Mouse (Mus musculus) thymus, adult 2 months (tissue): ENCODE measurements around the gene Fam241a. TPM values are rescaled to one million over a fixed set of nuclear protein-coding genes. Genes with fewer than 3 reads are reported as not detected.

ENCODE experiments used
- DNase-seq: peaks from one replicate; pipeline ENCODE4 v3.0.0; 2021
- H3K27ac ChIP-seq: fragments of 200-500 bp; 2 replicates; pipeline ENCODE4 v1.5.1; 2012; ENCODE audit warnings: low read length, control low read depth; ENCODE audit not compliant: control insufficient read depth, insufficient read depth
- H3K27me3 ChIP-seq: fragments of 200-500 bp; 2 replicates; pipeline ENCODE4 v1.6.1; 2012; ENCODE audit warnings: mild to moderate bottlenecking, low read length, moderate library complexity, mixed read lengths; ENCODE audit not compliant: control insufficient read depth, insufficient read depth
- H3K36me3 ChIP-seq: fragments of 200-500 bp; 2 replicates; pipeline ENCODE4 v1.6.1; 2012; ENCODE audit warnings: mild to moderate bottlenecking, low read length, moderate library complexity; ENCODE audit not compliant: control insufficient read depth, insufficient read depth
- H3K4me1 ChIP-seq: fragments of 200-500 bp; replicated peaks from 2 replicates; pipeline ENCODE4 v1.6.1; 2012; ENCODE audit warnings: low read length; ENCODE audit not compliant: control insufficient read depth, insufficient read depth
- H3K4me3 ChIP-seq: fragments of 200-500 bp; 2 replicates; pipeline ENCODE4 v1.5.1; 2012; ENCODE audit warnings: mild to moderate bottlenecking, low read length, control low read depth, moderate library complexity; ENCODE audit not compliant: control insufficient read depth, insufficient read depth
- CTCF ChIP-seq: fragments of 200-500 bp; IDR thresholded peaks from 2 replicates; pipeline ENCODE4 v1.5.1; 2012; ENCODE audit warnings: mild to moderate bottlenecking, control low read depth, low read length, moderate library complexity, borderline replicate concordance; ENCODE audit not compliant: control insufficient read depth, poor library complexity, insufficient read depth; ENCODE audit errors: extremely low read depth
- POLR2A ChIP-seq: fragments of 200-500 bp; IDR thresholded peaks from 2 replicates; pipeline ENCODE4 v1.6.1; 2012; ENCODE audit warnings: mild to moderate bottlenecking, low read length, control low read depth, moderate library complexity; ENCODE audit not compliant: control insufficient read depth, poor library complexity, insufficient read depth; ENCODE audit errors: extremely low read depth
- WGBS: fragments of 180-500 bp; shearing (Covaris S2); methylation state at CpG from one replicate; pipeline ENCODE4 v1.1.7; 2018; 5-methylcytosine and 5-hydroxymethylcytosine counted together
- polyA plus RNA-seq: library from polyadenylated mRNA; depleted of rRNA; stranded (reverse); fragments of >200 nt; gene quantifications from 2 replicates; pipeline ENCODE4 v1.2.3, GENCODE M21; 2012; rRNA removed

Fam241a gene
- 4.8 and 5.7 TPM in 2 replicates for polyA plus RNA-seq

DNA sequence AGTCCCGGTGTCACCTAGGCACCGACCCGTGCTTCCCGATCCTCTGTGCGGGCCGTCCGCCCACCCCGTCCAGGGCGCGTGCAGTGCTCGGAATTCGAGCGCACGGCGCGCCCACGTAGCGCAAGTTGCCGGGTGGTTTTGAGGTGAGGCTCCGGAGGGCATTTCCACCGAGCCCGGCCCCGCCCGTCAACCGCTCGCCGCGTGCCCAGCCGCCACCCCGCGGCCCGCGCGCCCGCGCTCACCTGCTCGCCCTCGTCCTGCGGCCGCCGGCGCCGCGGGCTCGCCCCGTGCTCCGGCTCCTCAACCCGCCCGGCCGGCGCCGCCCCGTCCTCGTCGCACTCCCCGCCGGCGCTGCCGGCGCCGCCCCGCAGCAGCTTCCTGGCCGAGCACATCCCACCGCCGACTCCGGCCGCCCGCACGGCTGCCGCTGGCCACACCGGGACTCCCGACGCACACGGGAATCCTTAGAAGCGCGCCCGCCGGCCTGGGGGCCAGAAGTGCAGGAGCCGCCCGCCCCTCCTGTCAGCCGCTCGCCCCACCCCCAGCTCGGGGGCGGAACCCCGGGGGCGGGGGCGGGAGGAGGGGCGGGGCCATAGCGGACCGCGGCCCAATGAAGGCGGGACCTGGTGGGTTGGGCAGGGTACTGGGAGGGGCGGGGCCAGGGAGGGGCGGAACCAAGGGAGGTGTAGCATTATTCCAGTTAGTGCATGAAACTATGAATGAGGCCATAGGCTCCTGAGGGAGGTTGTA is at the start of gene Fam241a:
TSS of gene Fam241a (minus strand) at position 533 of the 750 bp plus-strand sequence.
- no peak for TF ChIP-seq CTCF
- TF ChIP-seq POLR2A = 0 out of 2 replicates have a peak, but pooled peaks have one; percentile 48
- Histone ChIP-seq H3K27ac (peak within 1 kb of the TSS; percentile 32; the same call in 1 of the 2 replicates), H3K4me3 (peak within 1 kb of the TSS; percentile 86), H3K36me3 (no peaks in the 10 kb centered on the region), H3K4me1 (peaks cover 5% of the 10 kb centered on the region), H3K27me3 (no peaks in the 10 kb centered on the region)
- peak; percentile 89 for DNase-seq
- WGBS = 2% methylated on average over 94 of the region's 94 CpGs

DNA sequence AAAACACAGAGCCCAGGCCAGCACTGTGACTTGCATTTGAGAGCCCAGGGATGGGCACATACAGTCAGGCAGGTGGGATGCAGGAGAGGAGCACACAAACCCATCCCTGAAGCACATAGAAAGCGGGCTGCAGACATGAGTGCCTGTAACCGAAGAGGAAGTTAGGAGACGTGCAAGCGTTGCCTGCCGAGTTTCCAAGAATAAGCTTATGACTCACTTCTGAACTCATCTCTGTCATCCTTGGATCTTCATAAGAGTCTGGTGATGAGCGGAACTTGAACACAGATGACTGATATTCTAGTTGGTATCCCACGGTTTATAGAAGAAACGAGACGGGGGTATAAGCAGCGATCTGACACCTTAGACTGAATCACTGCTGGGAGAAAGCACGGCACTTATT is 36.3 kb upstream of the Fam241a start:
- WGBS = 84% methylated on average over 11 of the region's 11 CpGs
- no peak for DNase-seq
- Histone ChIP-seq H3K36me3 (no peaks in the 10 kb centered on the region), H3K27ac (no peak overlapping the region), H3K4me1 (peaks cover 3% of the 10 kb centered on the region; the same call in 1 of the 2 replicates), H3K4me3 (no peak overlapping the region), H3K27me3 (no peaks in the 10 kb centered on the region)
- TF ChIP-seq CTCF (no peak), POLR2A (no peak)

- WGBS = 94% methylated on average over 9 of the region's 9 CpGs
- no peak overlapping the region for H3K4me3 ChIP-seq
- no peak for DNase-seq
- H3K36me3 ChIP-seq = no peaks in the 10 kb centered on the region
- H3K27me3 ChIP-seq = no peaks in the 10 kb centered on the region
- peaks cover 8% of the 10 kb centered on the region for H3K4me1 ChIP-seq
- no peak for TF ChIP-seq CTCF
- no peak for TF ChIP-seq POLR2A
- H3K27ac ChIP-seq = no peak overlapping the region
Observed at GRCm38 (mm10) chr3:127930326-127931012, 34.3 kb upstream of the Fam241a start.

GRCm38 (mm10) chr3:127929921-127930320 is 33.8 kb upstream of the Fam241a start:
- H3K4me3 ChIP-seq = no peak overlapping the region
- DNase-seq = no peak
- no peak overlapping the region for H3K27ac ChIP-seq
- peaks cover 10% of the 10 kb centered on the region for H3K4me1 ChIP-seq
- WGBS = 89% methylated on average over 9 of the region's 9 CpGs
- TF ChIP-seq CTCF (no peak), POLR2A (no peak)
- no peaks in the 10 kb centered on the region for H3K36me3 ChIP-seq
- H3K27me3 ChIP-seq = no peaks in the 10 kb centered on the region

- Histone ChIP-seq H3K27ac (peak overlapping the region; percentile 54; the same call in 1 of the 2 replicates), H3K27me3 (no peaks in the 10 kb centered on the region)
- no peak for DNase-seq
Observed at GRCm38 (mm10) chr3:127926635-127927183, 30.6 kb upstream of the Fam241a start.

DNA sequence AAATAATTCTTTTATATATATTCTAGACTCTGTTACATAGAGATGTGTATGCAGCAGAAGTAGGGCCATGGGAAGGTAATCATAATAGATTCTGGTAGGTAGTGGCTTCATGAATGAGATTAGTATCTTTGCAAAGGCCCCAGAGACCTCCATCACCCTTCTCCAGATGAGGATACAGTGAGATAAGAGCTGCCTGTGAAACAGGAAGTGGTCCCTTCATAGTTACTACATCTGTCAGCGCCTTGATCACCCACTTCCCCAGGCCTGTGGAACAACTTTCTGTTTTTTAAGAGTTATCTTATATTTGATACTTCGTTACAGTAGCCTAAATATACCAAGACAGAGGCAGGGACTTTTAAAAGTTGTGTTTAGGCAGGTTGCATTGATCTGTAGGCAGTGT is 28.3 kb upstream of the Fam241a start:
- WGBS = 2% methylated on average over 2 of the region's 2 CpGs
- peak overlapping the region; percentile 38; the same call in 1 of the 2 replicates for H3K27ac ChIP-seq
- DNase-seq = no peak
- H3K4me1 ChIP-seq = peaks cover 19% of the 10 kb centered on the region
- H3K27me3 ChIP-seq = no peaks in the 10 kb centered on the region
- no peaks in the 10 kb centered on the region for H3K36me3 ChIP-seq
- H3K4me3 ChIP-seq = no peak overlapping the region
- no peak for TF ChIP-seq POLR2A
- TF ChIP-seq CTCF = no peak

More at GRCm38 (mm10) chr3:127926635-127927183, 30.6 kb upstream of the Fam241a start:
- H3K36me3 ChIP-seq = no peaks in the 10 kb centered on the region
- 27% methylated on average over 9 of the region's 9 CpGs for whole genome bisulfite sequencing
- peaks cover 19% of the 10 kb centered on the region for H3K4me1 ChIP-seq
- no peak overlapping the region for H3K4me3 ChIP-seq
- TF ChIP-seq POLR2A = no peak
- TF ChIP-seq CTCF = no peak
